Mouse (Mus musculus): Measurements from ENCODE around the gene Tmem218. TPM values are rescaled to one million over a fixed set of nuclear protein-coding genes. Genes with fewer than 3 reads are reported as not detected.

Tmem218 gene
- polyA plus RNA-seq, 1 experiment: 0.06 TPM

DNA sequence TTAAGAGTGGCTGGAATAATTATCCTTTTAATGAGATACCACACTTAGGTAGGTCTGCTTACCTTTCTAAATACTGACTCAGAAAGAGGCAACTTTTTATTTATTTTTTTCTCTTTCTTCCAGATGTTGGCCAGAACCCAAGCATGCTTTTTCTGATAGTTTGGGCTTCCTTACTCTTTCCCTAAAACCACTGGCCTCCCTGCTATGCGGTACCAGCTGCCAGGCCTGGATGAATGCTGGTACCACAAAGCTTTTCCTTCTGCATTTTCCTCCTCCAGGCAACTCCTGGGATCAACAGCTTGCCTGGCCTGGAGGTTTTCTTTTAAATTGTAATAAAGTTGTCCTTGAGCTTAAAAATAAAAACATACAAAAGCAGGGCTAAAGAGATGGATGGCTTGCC, 17.6 kb downstream of the Tmem218 start:
- Histone ChIP-seq H3K9me3 (ENCODE audit: control insufficient read depth, low read length) (no peaks in the 10 kb centered on the region), H3K36me3 (ENCODE audit: control insufficient read depth) (peaks cover 2% of the 10 kb centered on the region; the same call in 1 of the 2 replicates), H3K27me3 (ENCODE audit: control insufficient read depth) (no peaks in the 10 kb centered on the region), H3K4me1 (ENCODE audit: control insufficient read depth) (no peaks in the 10 kb centered on the region), H3K4me3 (replicated peaks) (no peak overlapping the region)
- TF ChIP-seq GATA1 (IDR thresholded peaks at IDR 0.05; ENCODE audit: low read length) (no peak), TAL1 (IDR thresholded peaks at IDR 0.05; ENCODE audit: low read length) (no peak)

DNA sequence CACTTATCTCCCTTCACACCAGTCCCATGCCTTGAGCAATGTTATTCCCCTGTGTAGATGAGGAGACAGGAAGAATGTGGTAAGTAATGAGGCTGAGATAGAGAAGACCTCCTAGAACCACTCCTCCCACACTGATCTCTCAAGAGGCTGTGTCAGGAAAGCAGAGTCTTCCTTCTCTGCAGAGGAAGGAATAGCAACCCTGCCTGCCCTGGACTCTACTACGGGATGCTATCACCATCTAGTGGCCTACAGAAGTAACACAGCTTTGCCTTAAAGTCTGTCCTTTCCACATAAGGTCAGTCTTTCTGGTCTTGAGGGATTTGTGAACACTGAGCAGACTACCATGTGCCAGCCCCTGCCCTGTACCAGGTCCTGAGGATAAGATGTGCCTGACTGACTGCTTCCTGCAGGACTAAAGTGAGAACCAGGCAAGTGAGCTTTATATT, 21.9 kb downstream of the Tmem218 start:
- Histone ChIP-seq H3K36me3 (ENCODE audit: control insufficient read depth) (peaks cover 2% of the 10 kb centered on the region; the same call in 1 of the 2 replicates), H3K9me3 (ENCODE audit: control insufficient read depth, low read length) (no peaks in the 10 kb centered on the region), H3K4me1 (ENCODE audit: control insufficient read depth) (no peaks in the 10 kb centered on the region), H3K27me3 (ENCODE audit: control insufficient read depth) (no peaks in the 10 kb centered on the region), H3K4me3 (replicated peaks) (no peak overlapping the region)
- TF ChIP-seq GATA1 (IDR thresholded peaks at IDR 0.05; ENCODE audit: low read length) (no peak), TAL1 (IDR thresholded peaks at IDR 0.05; ENCODE audit: low read length) (no peak)

DNA sequence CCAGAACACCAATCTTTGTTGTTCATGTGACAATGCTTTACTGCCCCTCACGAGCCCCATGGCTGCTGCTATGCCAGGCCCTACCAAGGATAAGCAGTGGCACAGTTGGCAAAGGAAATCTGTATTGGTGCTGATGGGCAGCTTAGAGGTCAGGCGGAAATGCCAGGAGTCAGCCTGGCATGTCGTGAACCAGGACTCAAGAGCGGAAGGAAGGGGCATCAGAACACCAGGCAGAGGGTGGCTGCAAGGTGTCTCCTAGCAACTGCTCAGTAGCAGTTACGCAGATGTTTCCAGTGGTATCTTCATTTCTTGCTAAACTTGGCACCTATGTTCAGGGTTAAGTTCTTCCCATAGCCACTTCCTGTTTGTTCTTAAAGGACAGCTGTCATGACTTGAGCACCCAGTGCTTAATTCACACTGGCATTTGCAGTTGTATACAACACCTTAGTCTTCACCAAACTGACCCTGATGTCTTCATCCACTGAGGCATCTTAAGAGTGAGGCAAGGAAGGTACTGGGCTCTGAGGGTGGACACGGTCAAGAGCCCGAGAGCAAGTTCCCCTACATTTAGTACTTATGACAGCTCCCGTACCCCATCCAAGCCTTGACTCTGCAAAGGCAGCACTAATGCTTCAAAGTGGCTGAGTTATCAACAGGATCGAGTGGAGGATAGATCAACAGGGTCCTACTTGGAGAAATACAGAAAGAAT, 22.6 kb downstream of the Tmem218 start:
- no peak for TF ChIP-seq GATA1 (IDR thresholded peaks at IDR 0.05; ENCODE audit: low read length)
- no peak for TF ChIP-seq TAL1 (IDR thresholded peaks at IDR 0.05; ENCODE audit: low read length)
- no peaks in the 10 kb centered on the region for H3K4me1 ChIP-seq (ENCODE audit: control insufficient read depth)
- no peaks in the 10 kb centered on the region for H3K9me3 ChIP-seq (ENCODE audit: control insufficient read depth, low read length)
- peaks cover 2% of the 10 kb centered on the region; the same call in 1 of the 2 replicates for H3K36me3 ChIP-seq (ENCODE audit: control insufficient read depth)
- H3K27me3 ChIP-seq (ENCODE audit: control insufficient read depth): no peaks in the 10 kb centered on the region
- H3K4me3 ChIP-seq (replicated peaks): no peak overlapping the region

DNA sequence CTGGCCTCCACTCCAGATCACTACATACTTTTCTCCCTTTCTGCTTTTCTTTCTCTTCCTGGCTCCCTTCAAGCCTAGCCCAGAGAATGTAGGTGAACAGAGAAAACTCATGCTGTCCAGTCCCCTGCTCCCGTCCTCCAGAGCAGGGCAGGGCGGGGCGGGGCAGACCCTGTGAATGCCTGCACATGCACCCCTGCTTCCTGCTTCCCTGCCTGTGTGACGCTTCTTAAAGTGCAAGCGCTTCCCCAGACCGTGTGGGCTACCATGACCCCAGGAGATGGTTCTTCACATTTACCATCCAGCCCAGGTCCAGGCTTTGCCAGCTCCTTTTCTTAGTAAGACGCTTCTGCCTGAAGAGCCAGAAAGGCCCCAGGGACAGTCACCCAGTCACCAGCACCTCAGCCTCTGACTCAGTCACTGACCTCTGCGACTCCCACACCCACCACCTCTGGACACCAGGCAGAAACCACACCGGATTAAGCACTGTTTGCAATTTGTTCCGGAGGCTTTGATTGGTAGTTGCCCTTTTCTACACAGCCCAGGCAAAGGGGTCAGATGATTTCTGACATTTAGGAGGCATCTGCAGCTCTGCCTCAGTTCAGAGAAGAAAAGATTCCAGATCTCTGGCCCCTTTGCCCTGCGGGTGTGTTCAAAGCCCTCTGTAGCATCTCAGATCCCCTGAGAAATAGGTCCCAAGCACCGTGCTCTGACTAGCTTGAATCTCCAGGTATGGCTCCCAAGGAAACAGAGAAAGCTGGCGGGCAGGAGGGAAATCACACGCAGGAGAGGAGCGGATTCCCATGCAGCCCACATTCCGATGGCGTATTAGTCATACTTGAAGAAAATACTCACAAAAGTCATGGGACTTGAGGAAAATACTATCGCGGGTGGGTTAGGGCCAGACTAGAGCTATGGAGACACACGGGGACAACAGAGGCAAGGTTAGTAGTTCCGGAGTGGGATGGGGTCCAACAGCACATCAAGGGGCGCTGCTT, 24.5 kb downstream of the Tmem218 start:
- peaks cover 2% of the 10 kb centered on the region; the same call in 1 of the 2 replicates for H3K36me3 ChIP-seq (ENCODE audit: control insufficient read depth)
- TF ChIP-seq GATA1 (IDR thresholded peaks at IDR 0.05; ENCODE audit: low read length) (no peak), TAL1 (IDR thresholded peaks at IDR 0.05; ENCODE audit: low read length) (no peak)

DNA sequence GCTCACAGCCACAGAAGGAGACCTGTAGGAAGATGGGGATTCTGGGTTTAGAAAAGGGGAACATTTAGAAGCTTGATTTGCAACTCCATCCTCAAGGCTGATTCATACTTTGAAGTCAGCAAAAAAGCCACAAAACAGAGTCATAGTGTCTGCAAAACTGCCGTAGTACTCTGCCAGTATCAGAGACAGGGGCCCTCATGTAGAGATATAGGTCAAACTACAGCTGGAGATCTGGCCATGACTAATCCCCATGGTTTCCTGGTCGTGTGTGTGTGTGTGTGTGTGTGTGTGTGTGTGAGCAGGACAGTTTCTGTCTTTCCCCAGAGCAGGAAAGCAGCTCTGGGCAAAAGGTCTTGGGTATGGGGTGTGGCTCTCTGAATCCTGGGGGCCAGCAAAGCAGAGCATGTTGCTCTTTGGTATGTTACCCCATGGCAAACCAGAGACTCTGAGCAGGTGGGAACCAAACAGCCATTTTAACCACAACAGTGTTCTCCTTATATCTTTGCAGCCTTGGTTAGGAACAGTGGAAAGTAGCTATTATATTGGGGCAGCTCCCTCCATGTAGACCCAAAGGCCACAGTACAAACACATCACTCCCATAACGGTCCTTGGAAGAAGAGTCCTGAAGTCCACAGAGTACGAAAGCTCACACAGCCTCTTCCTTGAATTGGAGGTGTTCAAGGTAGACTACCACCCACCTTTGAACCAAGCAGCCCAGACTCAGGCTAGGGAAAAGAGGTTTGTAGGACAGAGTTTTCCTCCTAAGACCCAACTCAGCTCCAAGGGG, 28.1 kb downstream of the Tmem218 start:
- no peak overlapping the region for H3K4me3 ChIP-seq (replicated peaks)
- no peaks in the 10 kb centered on the region for H3K9me3 ChIP-seq (ENCODE audit: control insufficient read depth, low read length)
- TF ChIP-seq TAL1 (IDR thresholded peaks at IDR 0.05; ENCODE audit: low read length): no peak
- no peak for TF ChIP-seq GATA1 (IDR thresholded peaks at IDR 0.05; ENCODE audit: low read length)
- H3K27me3 ChIP-seq (ENCODE audit: control insufficient read depth): no peaks in the 10 kb centered on the region
- H3K4me1 ChIP-seq (ENCODE audit: control insufficient read depth): no peaks in the 10 kb centered on the region
- H3K36me3 ChIP-seq (ENCODE audit: control insufficient read depth): no peaks in the 10 kb centered on the region

More for the DNA sequence above, 24.5 kb downstream of the Tmem218 start:
- Histone ChIP-seq H3K9me3 (ENCODE audit: control insufficient read depth, low read length) (no peaks in the 10 kb centered on the region), H3K4me1 (ENCODE audit: control insufficient read depth) (no peaks in the 10 kb centered on the region), H3K4me3 (replicated peaks) (no peak overlapping the region), H3K27me3 (ENCODE audit: control insufficient read depth) (no peaks in the 10 kb centered on the region)

DNA sequence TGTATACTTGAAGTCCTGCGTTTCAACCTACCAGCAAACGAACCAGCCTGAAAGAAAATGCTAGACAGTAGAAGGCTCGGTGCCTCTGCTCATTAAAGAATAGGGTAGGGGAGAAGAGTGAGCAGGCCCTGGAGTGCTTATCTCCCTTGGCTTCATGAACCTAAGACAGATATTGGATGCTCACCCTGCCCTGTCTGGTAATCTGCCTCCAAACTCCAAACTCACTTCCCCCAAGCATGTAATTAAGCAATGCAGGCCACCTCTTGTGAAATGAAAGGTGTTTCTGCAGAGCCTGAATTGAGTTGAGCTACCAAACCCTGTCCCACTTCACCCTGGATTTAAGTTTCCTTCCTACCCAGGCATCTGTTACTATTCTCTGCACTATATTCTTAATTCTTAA, 34.7 kb downstream of the Tmem218 start:
- H3K36me3 ChIP-seq (ENCODE audit: control insufficient read depth): no peaks in the 10 kb centered on the region
- no peak overlapping the region for H3K4me3 ChIP-seq (replicated peaks)
- no peaks in the 10 kb centered on the region for H3K27me3 ChIP-seq (ENCODE audit: control insufficient read depth)
- H3K9me3 ChIP-seq (ENCODE audit: control insufficient read depth, low read length): no peaks in the 10 kb centered on the region
- TF ChIP-seq GATA1 (IDR thresholded peaks at IDR 0.05; ENCODE audit: low read length) (no peak), TAL1 (IDR thresholded peaks at IDR 0.05; ENCODE audit: low read length) (no peak)
- no peaks in the 10 kb centered on the region for H3K4me1 ChIP-seq (ENCODE audit: control insufficient read depth)

DNA sequence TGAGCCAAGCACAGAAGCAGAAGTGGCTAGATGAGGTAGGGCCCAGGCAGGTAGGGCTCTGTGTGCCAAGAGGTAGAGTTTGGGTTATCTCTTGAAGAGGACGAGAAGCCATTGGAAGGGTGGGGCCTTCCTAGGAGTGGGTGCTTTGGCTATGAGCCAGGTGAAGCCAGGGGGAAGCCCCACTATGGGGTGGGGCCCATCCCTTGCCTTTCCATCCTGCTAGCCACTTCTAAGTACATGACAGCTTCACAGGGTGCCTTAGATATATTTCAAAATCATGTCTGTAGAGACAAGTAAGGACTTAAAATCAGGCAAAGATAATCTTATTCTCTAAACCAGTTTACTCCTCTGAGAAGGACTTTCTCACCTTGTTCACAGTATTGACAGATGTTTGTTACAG, 36.6 kb downstream of the Tmem218 start:
- Histone ChIP-seq H3K4me3 (replicated peaks) (no peak overlapping the region), H3K36me3 (ENCODE audit: control insufficient read depth) (no peaks in the 10 kb centered on the region), H3K4me1 (ENCODE audit: control insufficient read depth) (no peaks in the 10 kb centered on the region), H3K9me3 (ENCODE audit: control insufficient read depth, low read length) (no peaks in the 10 kb centered on the region), H3K27me3 (ENCODE audit: control insufficient read depth) (no peaks in the 10 kb centered on the region)
- TF ChIP-seq TAL1 (IDR thresholded peaks at IDR 0.05; ENCODE audit: low read length): no peak
- no peak for TF ChIP-seq GATA1 (IDR thresholded peaks at IDR 0.05; ENCODE audit: low read length)

DNA sequence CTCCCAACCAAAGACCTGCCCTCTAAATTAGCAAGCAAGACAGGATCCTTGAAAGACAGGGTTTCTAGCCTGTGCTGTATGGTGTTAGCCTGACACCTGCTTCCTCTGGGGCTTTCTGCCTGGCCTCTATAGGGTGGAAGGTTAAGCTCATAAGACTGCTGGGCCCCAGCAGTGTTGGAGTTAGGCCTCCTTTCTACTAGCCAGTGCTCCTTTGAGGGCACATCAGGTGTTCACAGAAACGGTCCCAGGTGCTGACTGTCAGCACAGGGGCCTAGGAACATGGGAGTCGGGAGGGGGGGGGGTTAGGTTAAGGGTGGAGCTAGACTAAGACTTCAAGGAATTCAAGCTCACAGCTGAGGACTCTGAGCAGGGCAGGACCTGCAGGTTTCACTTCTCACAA, 37.4 kb downstream of the Tmem218 start:
- TF ChIP-seq GATA1 (IDR thresholded peaks at IDR 0.05; ENCODE audit: low read length) (no peak), TAL1 (IDR thresholded peaks at IDR 0.05; ENCODE audit: low read length) (no peak)
- H3K27me3 ChIP-seq (ENCODE audit: control insufficient read depth): no peaks in the 10 kb centered on the region
- no peak overlapping the region for H3K4me3 ChIP-seq (replicated peaks)
- no peaks in the 10 kb centered on the region for H3K36me3 ChIP-seq (ENCODE audit: control insufficient read depth)
- H3K4me1 ChIP-seq (ENCODE audit: control insufficient read depth): no peaks in the 10 kb centered on the region
- H3K9me3 ChIP-seq (ENCODE audit: control insufficient read depth, low read length): no peaks in the 10 kb centered on the region

Measured in erythroblast, embryonic 14.5 days (primary cell).